Mouse (Mus musculus) neural tube, embryonic 15.5 days (tissue): ENCODE results near the gene Mcts2. TPM values are rescaled to one million over a fixed set of nuclear protein-coding genes. Genes with fewer than 3 reads are reported as not detected.
A peak's percentile ranks its signal among the peaks of the same experiment; 100 is the strongest.
"Not testable (repeated sequence)": the region's sequence is repeated elsewhere in the genome, so short reads cannot be mapped to it uniquely, and the experiment has no call there.

Source experiments
- ATAC-seq: fragments of 200-750 bp; cut with Nextera tagmentation; 2 replicates; pipeline ENCODE4 v1.8.0; 2017; ENCODE audit warnings: mild to moderate bottlenecking, moderate TSS enrichment, moderate library complexity; ENCODE audit not compliant: low FRiP score
- H3K27ac ChIP-seq: fragments of 300-500 bp; sonication (generic); replicated peaks from 2 replicates; pipeline ENCODE4 v1.5.1; 2015; ENCODE audit warnings: mild to moderate bottlenecking, inconsistent platforms
- H3K27me3 ChIP-seq: fragments of 300-500 bp; sonication (generic); replicated peaks from 2 replicates; pipeline ENCODE4 v1.6.1; 2015; ENCODE audit warnings: inconsistent platforms
- H3K36me3 ChIP-seq: fragments of 300-500 bp; sonication (generic); 2 replicates; pipeline ENCODE4 v1.6.1; 2015; ENCODE audit warnings: inconsistent platforms
- H3K4me1 ChIP-seq: fragments of 300-500 bp; sonication (generic); 2 replicates; pipeline ENCODE4 v1.6.1; 2015; ENCODE audit warnings: inconsistent platforms
- H3K4me2 ChIP-seq: fragments of 300-500 bp; sonication (generic); 2 replicates; pipeline ENCODE4 v1.6.1; 2015; ENCODE audit warnings: inconsistent platforms, mild to moderate bottlenecking, moderate library complexity
- H3K4me3 ChIP-seq: fragments of 300-500 bp; sonication (generic); replicated peaks from 2 replicates; pipeline ENCODE4 v1.5.1; 2015; ENCODE audit warnings: mild to moderate bottlenecking, inconsistent platforms
- H3K9ac ChIP-seq: fragments of 300-500 bp; sonication (generic); replicated peaks from 2 replicates; pipeline ENCODE4 v1.6.1; 2015; ENCODE audit warnings: mild to moderate bottlenecking, inconsistent platforms
- H3K9me3 ChIP-seq: fragments of 300-500 bp; sonication (generic); replicated peaks from 2 replicates; pipeline ENCODE4 v1.6.1; 2016; ENCODE audit warnings: inconsistent platforms
- WGBS: fragments of 180-500 bp; shearing (Covaris S2); methylation state at CpG from one replicate; pipeline ENCODE4 v1.1.7; 2015; ENCODE audit warnings: mixed read lengths; 5-methylcytosine and 5-hydroxymethylcytosine counted together
- polyA plus RNA-seq: library from polyadenylated mRNA; unstranded; fragments of >200 nt; fragmentation: Nextera tagmentation; extraction: Ambion mirVana; gene quantifications from 2 replicates; pipeline ENCODE4 v1.2.1, GENCODE M21; 2015

Gene Mcts2
- polyA plus RNA-seq, result 33.9 and 41.5 TPM in 2 replicates

DNA sequence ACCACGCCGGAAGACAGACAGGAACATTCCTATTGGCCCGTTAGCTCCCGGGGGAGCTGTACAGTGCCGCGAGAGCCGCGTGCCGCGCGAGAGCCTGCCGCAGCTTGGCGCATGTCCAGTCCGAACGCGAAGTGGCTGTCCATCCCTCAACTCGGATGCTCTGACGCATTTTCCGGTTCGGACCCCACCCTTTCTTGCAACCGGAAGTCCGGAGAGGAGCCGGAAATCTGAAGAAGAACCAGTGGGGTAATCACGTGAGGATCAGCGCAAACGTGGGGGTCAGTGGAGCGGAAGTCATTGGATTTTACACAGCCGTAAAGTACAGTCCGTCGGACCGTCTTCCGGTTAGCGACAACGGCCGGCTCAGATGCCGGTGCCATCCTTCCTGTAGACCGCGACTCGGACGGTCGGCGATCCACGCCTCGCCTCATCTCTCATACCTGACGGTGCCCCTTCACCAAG lies at the start of gene Mcts2:
TSS of gene Mcts2 (plus strand) at position 230 of the 462 bp plus-strand sequence.
- peak within 1 kb of the TSS; percentile 53 for H3K4me3 ChIP-seq
- peak within 1 kb of the TSS; percentile 47 for H3K9ac ChIP-seq
- H3K4me2 ChIP-seq, result peak within 1 kb of the TSS; percentile 69
- no peaks in the 10 kb centered on the region for H3K27me3 ChIP-seq
- H3K27ac ChIP-seq, result peak within 1 kb of the TSS; percentile 66
- WGBS, result 50% methylated on average over 45 of the region's 45 CpGs
- peaks cover 19% of the 10 kb centered on the region for H3K4me1 ChIP-seq
- H3K9me3 ChIP-seq, result no peaks in the 10 kb centered on the region
- ATAC-seq, result peak; percentile 94
- H3K36me3 ChIP-seq, result peaks cover 90% of the 10 kb centered on the region

DNA sequence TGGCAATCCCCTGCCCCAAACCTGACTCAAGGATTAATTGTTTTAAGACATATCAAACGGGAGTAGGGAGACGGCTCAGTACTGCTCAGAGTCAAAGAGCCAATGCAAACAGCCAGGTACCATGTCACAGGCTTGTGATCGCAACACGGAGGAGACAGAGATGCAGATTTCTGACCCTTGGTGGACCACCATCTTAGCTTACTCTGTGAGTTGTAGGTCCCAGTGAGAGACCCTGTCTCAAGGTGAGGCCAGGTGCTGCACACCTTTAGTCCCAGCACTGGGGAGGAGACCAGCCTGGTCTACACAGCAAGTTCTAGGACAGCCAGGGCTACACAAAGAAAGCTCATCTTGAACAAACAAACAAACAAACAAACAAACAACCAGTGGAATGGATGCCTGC lies 49.5 kb upstream of the Mcts2 start:
- Histone ChIP-seq H3K27me3 (no peaks in the 10 kb centered on the region), H3K4me3 (no peak overlapping the region), H3K4me2 (no peak overlapping the region), H3K9ac (no peak overlapping the region), H3K27ac (no peak overlapping the region), H3K4me1 (peaks cover 10% of the 10 kb centered on the region), H3K36me3 (no peaks in the 10 kb centered on the region), H3K9me3 (no peaks in the 10 kb centered on the region)
- 87% methylated on average over 4 of the region's 4 CpGs for WGBS
- ATAC-seq, result no peak

DNA sequence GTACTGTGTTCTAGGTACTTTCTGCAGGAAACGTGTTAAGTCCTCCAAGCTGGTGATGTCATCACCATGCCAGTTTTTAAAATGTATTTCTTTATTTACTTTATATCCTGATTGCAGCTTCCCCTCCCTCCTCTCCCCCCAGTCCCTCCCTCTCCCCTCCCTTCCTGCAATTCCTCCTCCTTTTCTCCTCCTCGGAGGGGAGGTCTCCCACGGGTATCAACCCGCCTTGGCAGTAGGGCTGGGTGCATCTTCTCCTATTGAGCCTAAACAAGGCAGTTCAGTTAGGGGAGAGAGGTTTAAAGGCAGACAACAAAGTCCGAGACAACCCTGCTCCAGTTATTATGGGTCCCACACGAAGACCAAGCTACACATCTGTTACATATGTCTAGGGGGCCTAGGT lies 48.0 kb upstream of the Mcts2 start:
- H3K4me1 ChIP-seq, result peaks cover 7% of the 10 kb centered on the region
- 55% methylated on average over 6 of the region's 6 CpGs for WGBS
- ATAC-seq, result no peak
- H3K27ac ChIP-seq, result no peak overlapping the region
- no peak overlapping the region for H3K4me3 ChIP-seq
- no peak overlapping the region for H3K9ac ChIP-seq
- H3K9me3 ChIP-seq, result no peaks in the 10 kb centered on the region
- no peak overlapping the region for H3K4me2 ChIP-seq
- H3K36me3 ChIP-seq, result no peaks in the 10 kb centered on the region
- H3K27me3 ChIP-seq, result no peaks in the 10 kb centered on the region

DNA sequence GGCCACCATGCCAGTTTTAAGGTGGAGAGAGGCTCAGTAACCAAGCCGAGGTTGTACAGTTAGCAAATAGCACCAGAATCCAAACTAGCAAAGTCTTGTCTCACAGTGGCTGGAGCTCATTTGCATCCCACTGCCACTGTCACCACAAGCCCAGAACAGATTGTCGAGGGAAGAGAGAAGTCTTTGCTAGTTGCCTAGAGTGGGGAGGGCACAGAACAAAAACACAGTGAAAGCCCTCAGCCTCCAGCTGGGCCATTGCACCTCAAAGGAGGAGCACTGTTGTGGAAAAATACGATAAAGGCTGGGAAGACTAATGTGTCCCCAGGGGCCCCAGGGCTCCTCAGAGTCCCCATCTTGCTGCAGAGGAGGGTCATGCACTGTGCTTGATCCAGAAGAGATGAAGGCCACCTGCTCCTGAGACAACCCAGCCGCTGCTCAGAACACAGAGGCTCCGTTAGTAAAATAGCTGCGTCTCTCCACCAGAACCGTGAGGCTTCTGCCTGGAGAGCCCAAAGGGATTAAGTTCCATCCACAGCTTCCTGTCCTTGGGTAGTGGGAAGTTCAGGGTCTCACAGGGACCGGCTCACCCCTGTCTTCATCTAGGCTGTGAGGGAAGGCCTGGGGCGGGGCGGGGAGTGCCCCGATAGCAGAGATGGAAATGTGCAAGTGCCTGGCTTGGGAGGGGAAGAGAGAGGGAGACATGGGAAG lies 47.3 kb upstream of the Mcts2 start:
- Histone ChIP-seq H3K36me3 (no peaks in the 10 kb centered on the region), H3K4me3 (no peak overlapping the region), H3K9ac (no peak overlapping the region), H3K27ac (no peak overlapping the region), H3K27me3 (no peaks in the 10 kb centered on the region), H3K4me2 (no peak overlapping the region), H3K9me3 (no peaks in the 10 kb centered on the region), H3K4me1 (peaks cover 7% of the 10 kb centered on the region)
- ATAC-seq, result no peak
- 15% methylated on average over 11 of the region's 11 CpGs for WGBS

DNA sequence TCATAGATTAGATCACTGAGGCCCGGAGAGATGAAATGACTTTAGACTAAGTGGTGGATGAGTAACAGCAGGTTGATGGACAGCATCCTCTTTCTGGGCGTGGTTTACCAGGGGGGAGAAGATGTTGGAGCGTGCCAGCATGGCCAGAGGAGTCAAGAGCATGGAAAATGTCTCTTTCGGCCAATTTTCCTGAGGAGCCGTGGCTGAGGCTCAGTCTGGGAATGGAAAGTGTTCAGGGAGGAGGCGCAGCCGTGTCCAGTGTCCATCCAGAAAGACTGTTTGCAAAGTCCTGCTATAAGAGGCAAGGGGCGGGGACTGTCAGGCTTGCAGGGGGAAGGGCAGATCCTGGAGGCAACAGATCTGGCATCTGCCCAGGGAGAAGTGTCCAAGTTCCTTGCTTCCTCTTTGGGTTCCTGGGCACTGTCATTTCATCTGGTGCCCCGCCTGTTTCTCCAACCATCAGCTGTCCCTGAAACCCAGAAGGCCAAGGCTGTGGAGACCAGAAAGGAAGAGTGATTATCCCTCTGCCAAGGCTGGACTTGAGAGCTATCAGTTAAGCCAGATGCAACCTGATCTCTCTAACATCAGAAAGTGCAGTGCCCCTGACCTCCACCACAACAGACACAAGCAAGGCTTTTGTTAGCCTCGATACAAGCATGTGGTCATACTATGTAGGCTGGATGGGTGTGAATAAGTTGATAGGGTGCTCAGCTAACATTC lies 33.8 kb upstream of the Mcts2 start:
- no peaks in the 10 kb centered on the region for H3K27me3 ChIP-seq
- no peak overlapping the region for H3K27ac ChIP-seq
- ATAC-seq, result no peak
- no peaks in the 10 kb centered on the region for H3K36me3 ChIP-seq
- H3K9me3 ChIP-seq, result no peaks in the 10 kb centered on the region
- H3K9ac ChIP-seq, result no peak overlapping the region
- H3K4me3 ChIP-seq, result no peak overlapping the region
- H3K4me1 ChIP-seq, result peaks cover 18% of the 10 kb centered on the region
- H3K4me2 ChIP-seq, result no peak overlapping the region
- 80% methylated on average over 10 of the region's 10 CpGs for WGBS

DNA sequence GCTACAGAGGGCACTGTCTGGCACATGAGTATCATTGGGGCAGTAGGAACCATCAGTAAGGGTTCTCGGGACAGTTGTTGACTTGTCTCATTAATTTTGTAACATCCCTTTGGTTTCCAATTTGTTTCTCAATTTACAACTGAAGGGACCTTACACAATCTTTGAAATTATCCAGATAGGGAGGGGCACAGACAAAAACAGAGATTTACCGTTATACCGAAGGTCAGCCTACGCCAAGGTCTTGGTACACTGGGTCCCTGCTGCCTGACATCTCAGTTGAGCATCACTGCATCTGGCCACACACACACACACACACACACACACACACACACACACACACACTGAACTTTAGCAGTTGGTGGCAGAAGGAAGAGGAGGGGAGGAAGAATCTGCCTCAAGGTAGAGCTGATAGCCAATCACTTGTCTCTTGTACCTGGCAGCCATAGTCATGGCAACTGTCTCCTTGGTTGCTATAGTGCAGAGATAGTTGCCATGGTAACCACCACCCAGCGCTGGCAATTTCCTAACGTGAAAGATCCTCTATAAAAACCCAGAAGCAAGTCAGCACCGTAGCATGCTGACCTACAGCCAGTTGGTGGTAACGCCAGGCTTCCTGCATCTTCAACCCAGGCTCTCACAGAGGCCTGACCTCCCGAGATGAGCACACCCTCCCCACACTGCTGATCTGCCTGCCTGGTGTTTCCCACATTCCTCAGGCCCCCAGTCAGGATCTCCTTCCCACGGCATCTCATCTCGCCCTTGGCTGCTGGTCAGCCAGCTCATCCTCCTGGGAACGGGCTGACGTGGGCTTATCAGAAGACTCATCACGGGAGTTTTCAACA lies 32.7 kb upstream of the Mcts2 start:
- no peak overlapping the region for H3K4me3 ChIP-seq
- peak overlapping the region; percentile 78 for H3K27ac ChIP-seq
- no peaks in the 10 kb centered on the region for H3K9me3 ChIP-seq
- no peaks in the 10 kb centered on the region for H3K27me3 ChIP-seq
- no peaks in the 10 kb centered on the region for H3K36me3 ChIP-seq
- peak overlapping the region; percentile 42 for H3K4me2 ChIP-seq
- WGBS, result 32% methylated on average over 14 of the region's 14 CpGs
- no peak overlapping the region for H3K9ac ChIP-seq
- peaks cover 18% of the 10 kb centered on the region for H3K4me1 ChIP-seq
- peak; percentile 94 for ATAC-seq

DNA sequence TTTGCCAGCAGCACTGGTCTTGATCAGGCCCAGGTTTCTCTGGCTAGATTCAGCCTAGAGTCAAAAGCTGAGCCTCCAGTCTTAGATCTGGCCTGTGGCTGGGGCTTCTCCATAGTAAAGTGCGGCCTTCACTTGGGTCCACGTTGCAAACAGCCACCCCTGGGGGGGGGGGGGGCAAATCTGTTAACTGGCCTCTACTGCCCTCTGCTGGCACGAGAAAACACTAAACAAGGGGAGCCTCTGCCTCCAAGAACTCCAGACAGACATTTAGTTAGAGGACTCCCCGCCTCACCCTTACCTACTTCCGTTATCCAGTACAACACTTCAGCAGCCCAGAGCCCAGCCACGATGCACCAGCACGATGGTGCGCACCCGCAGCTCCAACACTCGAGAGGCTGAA lies 29.4 kb upstream of the Mcts2 start:
- Histone ChIP-seq H3K27ac (no peak overlapping the region), H3K9ac (no peak overlapping the region), H3K36me3 (no peaks in the 10 kb centered on the region), H3K4me3 (no peak overlapping the region), H3K27me3 (no peaks in the 10 kb centered on the region), H3K4me2 (no peak overlapping the region), H3K9me3 (no peaks in the 10 kb centered on the region), H3K4me1 (peaks cover 18% of the 10 kb centered on the region)
- 68% methylated on average over 10 of the region's 10 CpGs for WGBS
- ATAC-seq, result no peak

DNA sequence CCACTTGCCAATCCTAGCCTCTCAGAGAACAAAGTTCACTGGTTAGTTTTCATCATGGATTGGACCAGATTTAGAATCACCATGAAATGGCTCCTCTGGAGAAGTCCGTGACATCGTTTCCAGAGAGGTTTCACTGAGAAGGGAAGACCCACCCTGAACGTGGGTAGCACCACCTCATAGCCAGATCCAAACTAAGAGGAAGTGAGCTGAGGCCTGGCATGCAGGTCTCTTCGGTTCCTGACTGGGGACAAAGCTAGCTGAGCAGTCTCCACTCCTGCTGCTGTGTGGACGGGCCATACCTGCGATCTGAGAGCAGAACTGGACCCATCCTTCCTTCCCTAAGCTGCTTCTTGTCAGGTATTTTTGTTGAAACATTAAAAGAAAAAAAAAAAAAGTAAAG lies 25.7 kb upstream of the Mcts2 start:
- Histone ChIP-seq H3K27ac (no peak overlapping the region), H3K4me3 (no peak overlapping the region), H3K4me2 (no peak overlapping the region), H3K27me3 (no peaks in the 10 kb centered on the region), H3K9me3 (no peaks in the 10 kb centered on the region), H3K36me3 (no peaks in the 10 kb centered on the region), H3K4me1 (no peaks in the 10 kb centered on the region), H3K9ac (no peak overlapping the region)
- WGBS, result 81% methylated on average over 6 of the region's 6 CpGs
- ATAC-seq, result no peak

DNA sequence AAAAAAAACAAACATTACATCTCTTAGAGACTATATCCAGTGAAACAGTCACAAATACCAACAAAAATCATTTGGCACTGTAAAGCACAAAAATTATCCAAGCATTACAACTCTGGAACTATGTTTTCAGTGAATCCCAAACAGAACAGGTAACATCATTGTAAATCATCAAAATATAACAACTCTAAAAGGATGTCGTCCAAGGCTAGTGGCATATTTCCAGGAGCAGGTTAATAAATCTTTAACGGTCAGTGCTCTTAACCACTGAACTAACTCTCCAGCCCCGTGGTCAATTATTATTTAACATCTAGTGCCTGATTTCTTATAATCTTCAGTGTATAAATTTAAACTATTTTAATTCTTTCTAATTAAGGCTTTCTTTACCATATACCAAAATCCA lies 20.6 kb upstream of the Mcts2 start:
- H3K9ac ChIP-seq, H3K36me3 ChIP-seq, H3K4me2 ChIP-seq, ATAC-seq, H3K27ac ChIP-seq, H3K27me3 ChIP-seq, H3K4me3 ChIP-seq, H3K9me3 ChIP-seq, H3K4me1 ChIP-seq: not testable (repeated sequence)
- WGBS, result 79% methylated on average over 3 of the region's 3 CpGs

DNA sequence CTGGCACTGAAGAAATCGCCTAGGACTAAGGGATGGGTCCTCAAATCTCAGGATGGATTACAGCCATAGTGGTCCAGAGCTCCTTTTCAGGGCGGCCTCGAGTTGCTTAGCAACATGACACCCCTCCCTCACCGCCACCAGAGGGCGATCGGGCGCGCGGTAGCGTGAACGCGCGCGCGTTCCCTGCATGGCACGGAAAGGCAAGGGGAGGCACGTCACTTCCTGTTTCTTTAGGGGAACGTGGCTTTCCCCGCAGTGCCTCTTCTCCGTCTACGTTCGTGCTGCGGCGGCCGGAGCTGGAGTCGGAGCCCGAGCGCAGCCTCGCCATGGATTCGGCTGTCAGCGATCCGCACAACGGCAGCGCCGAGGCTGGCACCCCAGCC lies 17.6 kb upstream of the Mcts2 start, which contains the start of gene H13:
TSS of gene H13 (plus strand) at position 206 of the 383 bp plus-strand sequence.
- Histone ChIP-seq H3K36me3 (peaks cover 7% of the 10 kb centered on the region), H3K27ac (peak within 1 kb of the TSS; percentile 98), H3K4me2 (peak within 1 kb of the TSS; percentile 92), H3K9ac (peak within 1 kb of the TSS; percentile 99), H3K9me3 (no peaks in the 10 kb centered on the region), H3K27me3 (no peaks in the 10 kb centered on the region), H3K4me3 (peak within 1 kb of the TSS; percentile 97), H3K4me1 (peaks cover 37% of the 10 kb centered on the region)
- WGBS, result under 1% methylated on average over 35 of the region's 35 CpGs
- ATAC-seq, result peak; percentile 86

DNA sequence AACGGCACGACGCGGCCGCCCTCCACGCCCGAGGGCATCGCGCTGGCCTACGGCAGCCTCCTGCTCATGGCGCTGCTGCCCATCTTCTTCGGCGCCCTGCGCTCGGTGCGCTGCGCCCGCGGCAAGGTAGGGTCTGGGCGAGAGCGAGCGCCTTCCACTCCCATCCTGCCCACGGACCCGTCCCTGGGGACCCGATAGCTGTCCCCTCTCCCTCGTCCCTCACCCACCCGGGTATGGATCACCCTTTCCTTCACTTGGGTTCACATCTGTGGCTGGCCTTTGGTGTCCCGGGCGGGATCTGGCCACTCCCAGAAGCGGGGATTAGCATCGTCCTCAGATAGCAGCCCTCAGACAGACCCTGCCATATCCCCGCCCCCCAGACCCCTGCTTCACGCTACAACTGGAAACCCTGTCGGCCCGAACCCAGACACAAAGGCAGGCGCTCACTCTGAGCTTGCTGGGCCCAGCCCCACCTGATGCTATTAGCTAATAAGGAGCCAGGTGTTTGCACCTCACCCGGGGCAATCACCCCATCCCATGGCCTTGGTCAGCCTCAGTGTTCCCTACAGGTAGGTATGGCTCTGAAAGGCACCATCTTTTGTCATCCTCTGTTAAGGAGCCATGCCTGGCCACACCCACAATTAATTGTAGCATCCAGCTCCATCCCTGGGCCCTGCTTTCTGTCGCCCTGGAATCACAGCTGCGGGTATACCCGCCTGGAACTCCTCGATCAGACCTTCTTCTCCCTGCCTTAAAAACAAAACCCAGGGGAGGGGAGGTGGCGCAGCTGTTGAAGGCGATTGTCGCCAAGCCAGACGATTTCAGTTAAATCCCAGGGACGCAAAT lies 17.0 kb upstream of the Mcts2 start:
- under 1% methylated on average over 43 of the region's 46 CpGs for WGBS
- H3K4me3 ChIP-seq, result peak overlapping the region; percentile 97
- peaks cover 40% of the 10 kb centered on the region for H3K4me1 ChIP-seq

More for the DNA sequence above, 17.0 kb upstream of the Mcts2 start:
- H3K9me3 ChIP-seq, result no peaks in the 10 kb centered on the region
- H3K4me2 ChIP-seq, result peak overlapping the region; percentile 92
- no peaks in the 10 kb centered on the region for H3K27me3 ChIP-seq
- H3K27ac ChIP-seq, result peak overlapping the region; percentile 98
- peak; percentile 82 for ATAC-seq
- peaks cover 10% of the 10 kb centered on the region for H3K36me3 ChIP-seq
- H3K9ac ChIP-seq, result peak overlapping the region; percentile 99
